Comparison of ENCODE assay signal across 18 mouse cellular contexts in the genomic region with DNA sequence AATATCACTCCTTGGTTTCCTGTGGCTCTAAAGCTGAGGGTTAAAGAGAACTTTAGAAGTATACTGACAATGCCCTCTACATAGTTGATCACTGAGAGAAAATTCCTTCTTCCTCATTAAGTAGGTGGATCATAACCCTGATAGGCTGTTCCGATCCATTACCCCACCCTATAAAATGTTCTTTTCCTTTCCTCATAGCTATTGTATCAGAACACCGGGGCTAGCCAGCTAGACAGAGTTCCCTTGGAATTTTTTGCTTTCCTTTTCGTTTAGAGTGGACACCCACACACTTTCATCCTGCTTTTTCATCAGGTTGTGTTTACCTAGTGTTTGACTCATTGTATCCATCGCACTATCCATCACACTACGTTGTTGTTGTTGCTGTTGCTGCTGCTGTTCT. TPM values are rescaled to one million over a fixed set of nuclear protein-coding genes. Genes with fewer than 3 reads are reported as not detected.
DNase-seq lines count a peak whose midpoint lies in the region; ATAC-seq lines count a peak whose summit lies in the region.
"Had no signal": no experiment of that assay in that cellular context is flagged by ENCODE, and none has a peak within 500 bp of the region (broad histone marks: within the 10 kb centered on the region; RNA-seq: fewer than 3 reads in every experiment).

No protein-coding gene starts in this region.

- H3K9ac ChIP-seq in liver, embryonic 12.5 days, result no peak overlapping the region
- no peak overlapping the region for H3K9ac ChIP-seq in liver, embryonic 11.5 days (ENCODE audit: low read depth, low read length)
- H3K9ac ChIP-seq in liver, embryonic 13.5 days, result no peak overlapping the region
- no peak overlapping the region for H3K9ac ChIP-seq in hindbrain, embryonic 13.5 days
- no peak overlapping the region for H3K9ac ChIP-seq in kidney, embryonic 14.5 days (ENCODE audit: low read depth, low read length)
- H3K9ac ChIP-seq: hindbrain, embryonic 12.5 days; limb, embryonic 12.5 days; midbrain, embryonic 13.5 days; neural tube, embryonic 12.5 days had no signal

- DNase-seq in heart, embryonic 10.5 days (ENCODE audit: low spot score), result no peak
- DNase-seq in heart, adult 8-10 months (ENCODE audit: low spot score), result no peak
- no peak for DNase-seq in liver, embryonic 11.5 days (ENCODE audit: low spot score)
- no peak for DNase-seq in liver, embryonic 13.5 days
- DNase-seq: cerebellum, postnatal 25 days; embryo, embryonic 11 days; gastrocnemius, postnatal 36 days; right cerebral cortex, adult 18-20 months; thymus, postnatal 25 days had no signal

- no peaks in the 10 kb centered on the region for H3K27me3 ChIP-seq in heart, embryonic 10.5 days (ENCODE audit: insufficient read depth, poor library complexity, severe bottlenecking)
- no peaks in the 10 kb centered on the region for H3K27me3 ChIP-seq in liver, embryonic 12.5 days (replicated peaks)
- H3K27me3 ChIP-seq in liver, embryonic 11.5 days (replicated peaks; ENCODE audit: control insufficient read depth, insufficient read depth, low read length), result no peaks in the 10 kb centered on the region
- no peaks in the 10 kb centered on the region for H3K27me3 ChIP-seq in liver, embryonic 13.5 days
- H3K27me3 ChIP-seq in hindbrain, embryonic 13.5 days, result no peaks in the 10 kb centered on the region
- H3K27me3 ChIP-seq in kidney, embryonic 14.5 days (ENCODE audit: control insufficient read depth, insufficient read depth, low read length), result no peaks in the 10 kb centered on the region
- H3K27me3 ChIP-seq: hindbrain, embryonic 12.5 days; limb, embryonic 12.5 days; midbrain, embryonic 13.5 days; neural tube, embryonic 12.5 days had no signal

- H3K27ac ChIP-seq in heart, embryonic 10.5 days, result 0 out of 2 replicates have a peak overlapping the region, but pooled peaks have one; percentile 2
- H3K27ac ChIP-seq in liver, embryonic 12.5 days, result no peak overlapping the region
- H3K27ac ChIP-seq in liver, embryonic 11.5 days (ENCODE audit: low read depth, low read length), result no peak overlapping the region
- no peak overlapping the region for H3K27ac ChIP-seq in liver, embryonic 13.5 days
- no peak overlapping the region for H3K27ac ChIP-seq in hindbrain, embryonic 13.5 days
- H3K27ac ChIP-seq in kidney, embryonic 14.5 days (ENCODE audit: low read depth, low read length), result no peak overlapping the region
- H3K27ac ChIP-seq: hindbrain, embryonic 12.5 days; limb, embryonic 12.5 days; midbrain, embryonic 13.5 days; neural tube, embryonic 12.5 days had no signal

- H3K36me3 ChIP-seq in heart, embryonic 10.5 days, result peaks cover 16% of the 10 kb centered on the region
- peaks cover 14% of the 10 kb centered on the region for H3K36me3 ChIP-seq in liver, embryonic 12.5 days
- no peaks in the 10 kb centered on the region; the same call in 1 of the 2 replicates for H3K36me3 ChIP-seq in liver, embryonic 11.5 days (ENCODE audit: control insufficient read depth, insufficient read depth, low read length)
- H3K36me3 ChIP-seq in liver, embryonic 13.5 days, result peaks cover 6% of the 10 kb centered on the region
- peaks cover 17% of the 10 kb centered on the region for H3K36me3 ChIP-seq in hindbrain, embryonic 13.5 days
- peaks cover 11% of the 10 kb centered on the region for H3K36me3 ChIP-seq in kidney, embryonic 14.5 days (ENCODE audit: control insufficient read depth, insufficient read depth, low read length)

- H3K4me2 ChIP-seq in liver, embryonic 12.5 days, result peak overlapping the region; percentile 6; the same call in 1 of the 2 replicates
- H3K4me2 ChIP-seq in liver, embryonic 11.5 days, result no peak overlapping the region
- 0 out of 2 replicates have a peak overlapping the region, but pooled peaks have one; percentile 8 for H3K4me2 ChIP-seq in liver, embryonic 13.5 days
- no peak overlapping the region for H3K4me2 ChIP-seq in hindbrain, embryonic 13.5 days
- no peak overlapping the region for H3K4me2 ChIP-seq in kidney, embryonic 14.5 days (replicated peaks; ENCODE audit: low read depth, low read length)
- H3K4me2 ChIP-seq: hindbrain, embryonic 12.5 days; limb, embryonic 12.5 days; midbrain, embryonic 13.5 days; neural tube, embryonic 12.5 days had no signal

- 35% methylated on average over 5 of the region's 5 CpGs for WGBS in heart, embryonic 10.5 days
- WGBS in liver, embryonic 12.5 days (ENCODE audit: insufficient replicate concordance), result 47% methylated on average over 5 of the region's 5 CpGs
- WGBS in liver, embryonic 11.5 days, result 61% methylated on average over 5 of the region's 5 CpGs
- WGBS in liver, embryonic 13.5 days (ENCODE audit: insufficient replicate concordance), result 58% methylated on average over 5 of the region's 5 CpGs
- 84% methylated on average over 5 of the region's 5 CpGs for WGBS in hindbrain, embryonic 13.5 days
- WGBS in kidney, embryonic 14.5 days, result 62% methylated on average over 5 of the region's 5 CpGs

- no peak; the same call in 1 of the 2 replicates for ATAC-seq in liver, embryonic 12.5 days
- ATAC-seq in liver, embryonic 11.5 days (replicated peaks; ENCODE audit: low FRiP score), result no peak
- ATAC-seq in liver, embryonic 13.5 days (ENCODE audit: low read depth), result no peak
- no peak for ATAC-seq in hindbrain, embryonic 13.5 days (ENCODE audit: low FRiP score)
- no peak for ATAC-seq in kidney, embryonic 14.5 days (ENCODE audit: low FRiP score, low TSS enrichment)
- ATAC-seq: forebrain, embryonic 16.5 days; midbrain, embryonic 13.5 days had no signal

- H3K4me3 ChIP-seq in heart, embryonic 10.5 days, result no peak overlapping the region
- H3K4me3 ChIP-seq in liver, embryonic 12.5 days, result no peak overlapping the region
- no peak overlapping the region for H3K4me3 ChIP-seq in liver, embryonic 11.5 days (ENCODE audit: low read depth, low read length)
- H3K4me3 ChIP-seq in liver, embryonic 13.5 days (replicated peaks), result no peak overlapping the region
- H3K4me3 ChIP-seq in hindbrain, embryonic 13.5 days, result no peak overlapping the region
- H3K4me3 ChIP-seq in kidney, embryonic 14.5 days (ENCODE audit: low read length), result no peak overlapping the region
- H3K4me3 ChIP-seq: hindbrain, embryonic 12.5 days; limb, embryonic 12.5 days; midbrain, embryonic 13.5 days; neural tube, embryonic 12.5 days had no signal

- H3K4me1 ChIP-seq in heart, embryonic 10.5 days, result peaks cover 25% of the 10 kb centered on the region
- peaks cover 6% of the 10 kb centered on the region; the same call in 1 of the 2 replicates for H3K4me1 ChIP-seq in liver, embryonic 12.5 days
- H3K4me1 ChIP-seq in liver, embryonic 11.5 days (replicated peaks; ENCODE audit: control insufficient read depth, insufficient read depth, low read length), result no peaks in the 10 kb centered on the region; the same call in 1 of the 2 replicates
- peaks cover 10% of the 10 kb centered on the region for H3K4me1 ChIP-seq in liver, embryonic 13.5 days (replicated peaks)
- H3K4me1 ChIP-seq in hindbrain, embryonic 13.5 days (replicated peaks), result no peaks in the 10 kb centered on the region
- H3K4me1 ChIP-seq in kidney, embryonic 14.5 days (ENCODE audit: control insufficient read depth, insufficient read depth, low read length), result no peaks in the 10 kb centered on the region
- H3K4me1 ChIP-seq: hindbrain, embryonic 12.5 days; limb, embryonic 12.5 days; neural tube, embryonic 12.5 days had no signal

- no peaks in the 10 kb centered on the region for H3K9me3 ChIP-seq in heart, embryonic 10.5 days
- H3K9me3 ChIP-seq in liver, embryonic 12.5 days (replicated peaks), result no peaks in the 10 kb centered on the region
- no peaks in the 10 kb centered on the region for H3K9me3 ChIP-seq in liver, embryonic 11.5 days (ENCODE audit: control insufficient read depth, low read length)
- no peaks in the 10 kb centered on the region for H3K9me3 ChIP-seq in liver, embryonic 13.5 days (replicated peaks)
- no peaks in the 10 kb centered on the region for H3K9me3 ChIP-seq in hindbrain, embryonic 13.5 days
- H3K9me3 ChIP-seq in kidney, embryonic 14.5 days (ENCODE audit: control insufficient read depth, low read length), result no peaks in the 10 kb centered on the region
- H3K9me3 ChIP-seq: G1E; hindbrain, embryonic 12.5 days; limb, embryonic 12.5 days; midbrain, embryonic 13.5 days; neural tube, embryonic 12.5 days had no signal

RNA-seq across cellular contexts. Expression of gene Tstd1, which starts 6.0 kb away (rescaled TPM):
- 2.6 and 4.0 TPM in 2 replicates for polyA plus RNA-seq in heart, embryonic 10.5 days (2016; fragmentation: Nextera tagmentation; extraction: Ambion mirVana)
- total RNA-seq in heart, adult 8-10 months (2022), result 1 to 10 TPM in 3 of 4 experiments, under 1 TPM in 1; 0.75 to 2.0 (median 1.3) TPM
- 3.1 TPM in 2 replicates for polyA plus RNA-seq in liver, embryonic 12.5 days (2016; fragmentation: Nextera tagmentation; extraction: Ambion mirVana)
- polyA plus RNA-seq in liver, embryonic 11.5 days (2014; fragmentation: Nextera tagmentation; extraction: Ambion mirVana), result 1.6 and 1.7 TPM in 2 replicates
- polyA plus RNA-seq in liver, embryonic 13.5 days (2015; fragmentation: Nextera tagmentation; extraction: Ambion mirVana), result 1.3 and 1.6 TPM in 2 replicates
- polyA plus RNA-seq in hindbrain, embryonic 13.5 days (2015; fragmentation: Nextera tagmentation; extraction: Ambion mirVana), result 10.0 and 11.7 TPM in 2 replicates
- polyA plus RNA-seq in kidney, embryonic 14.5 days (2014; fragmentation: Nextera tagmentation; extraction: Ambion mirVana), result 2.2 and 4.0 TPM in 2 replicates

RNA-seq across cellular contexts. Expression of gene F11r, which starts 12.7 kb away (rescaled TPM):
- 76.9 and 78.6 TPM in 2 replicates for polyA plus RNA-seq in heart, embryonic 10.5 days (2016; fragmentation: Nextera tagmentation; extraction: Ambion mirVana)
- total RNA-seq in heart, adult 8-10 months (2022), result 10 to 100 TPM; 34.5 to 36.2 (median 35.6) TPM
- polyA plus RNA-seq in liver, embryonic 12.5 days (2016; fragmentation: Nextera tagmentation; extraction: Ambion mirVana), result 28.2 and 28.9 TPM in 2 replicates
- 42.0 and 47.8 TPM in 2 replicates for polyA plus RNA-seq in liver, embryonic 11.5 days (2014; fragmentation: Nextera tagmentation; extraction: Ambion mirVana)
- polyA plus RNA-seq in liver, embryonic 13.5 days (2015; fragmentation: Nextera tagmentation; extraction: Ambion mirVana), result 20.6 and 24.3 TPM in 2 replicates
- 12.2 and 13.3 TPM in 2 replicates for polyA plus RNA-seq in hindbrain, embryonic 13.5 days (2015; fragmentation: Nextera tagmentation; extraction: Ambion mirVana)
- polyA plus RNA-seq in kidney, embryonic 14.5 days (2014; fragmentation: Nextera tagmentation; extraction: Ambion mirVana), result 96.4 and 127 TPM in 2 replicates
- polyA plus RNA-seq: G1E had no signal

RNA-seq across cellular contexts. Expression of gene Usf1, which starts 13.5 kb away (rescaled TPM):
- 65.2 and 70.9 TPM in 2 replicates for polyA plus RNA-seq in heart, embryonic 10.5 days (2016; fragmentation: Nextera tagmentation; extraction: Ambion mirVana)
- total RNA-seq in heart, adult 8-10 months (2022), result 10 to 100 TPM; 43.0 to 48.4 (median 45.2) TPM
- polyA plus RNA-seq in liver, embryonic 12.5 days (2016; fragmentation: Nextera tagmentation; extraction: Ambion mirVana), result 27.5 and 28.7 TPM in 2 replicates
- polyA plus RNA-seq in liver, embryonic 11.5 days (2014; fragmentation: Nextera tagmentation; extraction: Ambion mirVana), result 51.0 and 53.2 TPM in 2 replicates
- polyA plus RNA-seq in liver, embryonic 13.5 days (2015; fragmentation: Nextera tagmentation; extraction: Ambion mirVana), result 20.9 and 25.3 TPM in 2 replicates
- 202 and 209 TPM in 2 replicates for polyA plus RNA-seq in hindbrain, embryonic 13.5 days (2015; fragmentation: Nextera tagmentation; extraction: Ambion mirVana)
- 85.4 and 86.4 TPM in 2 replicates for polyA plus RNA-seq in kidney, embryonic 14.5 days (2014; fragmentation: Nextera tagmentation; extraction: Ambion mirVana)

RNA-seq across cellular contexts. Expression of gene Arhgap30, which starts 35.9 kb away (rescaled TPM):
- polyA plus RNA-seq in heart, embryonic 10.5 days (2016; fragmentation: Nextera tagmentation; extraction: Ambion mirVana), result 0.41 and 0.95 TPM in 2 replicates
- total RNA-seq in heart, adult 8-10 months (2022), result 1 to 10 TPM; 1.7 to 3.0 (median 2.0) TPM
- 4.7 and 5.3 TPM in 2 replicates for polyA plus RNA-seq in liver, embryonic 12.5 days (2016; fragmentation: Nextera tagmentation; extraction: Ambion mirVana)
- 3.5 and 3.8 TPM in 2 replicates for polyA plus RNA-seq in liver, embryonic 11.5 days (2014; fragmentation: Nextera tagmentation; extraction: Ambion mirVana)
- 3.3 and 3.8 TPM in 2 replicates for polyA plus RNA-seq in liver, embryonic 13.5 days (2015; fragmentation: Nextera tagmentation; extraction: Ambion mirVana)
- 1.00 and 1.0 TPM in 2 replicates for polyA plus RNA-seq in hindbrain, embryonic 13.5 days (2015; fragmentation: Nextera tagmentation; extraction: Ambion mirVana)
- polyA plus RNA-seq in kidney, embryonic 14.5 days (2014; fragmentation: Nextera tagmentation; extraction: Ambion mirVana), result 0.69 and 0.81 TPM in 2 replicates

RNA-seq across cellular contexts. Expression of gene Nectin4, which starts 54.7 kb away (rescaled TPM):
- 0.38 and 1.3 TPM in 2 replicates for polyA plus RNA-seq in heart, embryonic 10.5 days (2016; fragmentation: Nextera tagmentation; extraction: Ambion mirVana)
- total RNA-seq in heart, adult 8-10 months (2022), result under 1 TPM in 3 of 4 experiments, not detected in 1; 0.11 to 0.38 (median 0.25) TPM
- polyA plus RNA-seq in liver, embryonic 12.5 days (2016; fragmentation: Nextera tagmentation; extraction: Ambion mirVana), result 0.06 and 0.13 TPM in 2 replicates
- 0.25 and 0.53 TPM in 2 replicates for polyA plus RNA-seq in liver, embryonic 11.5 days (2014; fragmentation: Nextera tagmentation; extraction: Ambion mirVana)
- 0.08 and 0.14 TPM in 2 replicates for polyA plus RNA-seq in liver, embryonic 13.5 days (2015; fragmentation: Nextera tagmentation; extraction: Ambion mirVana)
- 1.4 and 1.7 TPM in 2 replicates for polyA plus RNA-seq in hindbrain, embryonic 13.5 days (2015; fragmentation: Nextera tagmentation; extraction: Ambion mirVana)
- 1.0 and 2.6 TPM in 2 replicates for polyA plus RNA-seq in kidney, embryonic 14.5 days (2014; fragmentation: Nextera tagmentation; extraction: Ambion mirVana)
- total RNA-seq: G1E had no signal

Comparison
In these comparisons a context has a peak if more than half of its experiments do, and no peak if none do; other contexts are left out.
1. H3K4me2 ChIP-seq: peak in liver, embryonic 12.5 days (single experiment) and liver, embryonic 13.5 days (single experiment); none in liver, embryonic 11.5 days (single experiment), hindbrain, embryonic 13.5 days (single experiment) and kidney, embryonic 14.5 days (single experiment).